Mouse (Mus musculus) midbrain, embryonic 10.5 days (tissue): Measurements from ENCODE around the gene Cald1. TPM values are rescaled to one million over a fixed set of nuclear protein-coding genes. Genes with fewer than 3 reads are reported as not detected.

Experiments
- DNase-seq: peaks from one replicate; pipeline ENCODE4 v3.0.0-alpha.2; 2017; ENCODE audit warnings: low spot score
- H3K27ac ChIP-seq: fragments of 300-500 bp; sonication (generic); replicated peaks from 2 replicates; pipeline ENCODE4 v1.5.1; 2016; ENCODE audit warnings: mild to moderate bottlenecking
- H3K27me3 ChIP-seq: fragments of 300-500 bp; sonication (generic); 2 replicates; pipeline ENCODE4 v1.6.1; 2016; ENCODE audit warnings: low read depth, mild to moderate bottlenecking; ENCODE audit not compliant: poor library complexity, severe bottlenecking
- H3K36me3 ChIP-seq: fragments of 300-500 bp; sonication (generic); 2 replicates; pipeline ENCODE4 v1.6.1; 2016; ENCODE audit warnings: mild to moderate bottlenecking, moderate library complexity
- H3K4me1 ChIP-seq: fragments of 300-500 bp; sonication (generic); 2 replicates; pipeline ENCODE4 v1.6.1; 2016
- H3K4me3 ChIP-seq: fragments of 300-500 bp; sonication (generic); 2 replicates; pipeline ENCODE4 v1.5.1; 2016; ENCODE audit warnings: mild to moderate bottlenecking, moderate library complexity
- H3K9me3 ChIP-seq: fragments of 300-500 bp; sonication (generic); replicated peaks from 2 replicates; pipeline ENCODE4 v1.6.1; 2016; ENCODE audit warnings: mild to moderate bottlenecking
- WGBS: fragments of 180-500 bp; shearing (Covaris S2); methylation state at CpG from one replicate; pipeline ENCODE4 v1.1.7; 2016; 5-methylcytosine and 5-hydroxymethylcytosine counted together
- polyA plus RNA-seq: library from polyadenylated mRNA; unstranded; fragments of >200 nt; fragmentation: Nextera tagmentation; extraction: Ambion mirVana; gene quantifications from 2 replicates; pipeline ENCODE4 v1.2.1, GENCODE M21; 2016

The Cald1 gene
- polyA plus RNA-seq, 1 experiment from 2014 or later: 143 TPM

DNA sequence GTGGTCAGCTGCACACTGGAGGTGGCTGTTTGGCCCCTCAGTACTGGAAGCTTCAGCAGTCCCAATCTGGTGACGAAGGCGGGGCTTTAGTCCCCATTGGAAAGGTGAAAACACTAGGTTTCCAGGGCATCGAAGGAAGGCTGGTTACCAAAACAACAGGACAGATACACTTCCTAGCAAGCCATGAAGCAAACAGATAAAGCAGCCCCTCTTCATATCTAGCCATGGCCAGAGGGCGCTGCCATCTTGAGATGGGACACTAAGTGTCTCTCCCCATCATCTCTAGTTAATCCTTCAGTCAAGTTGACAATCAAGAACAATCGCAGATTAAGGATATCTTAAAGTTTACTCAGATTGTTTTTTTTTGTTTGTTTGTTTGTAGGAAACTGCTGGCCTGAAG, 167.4 kb downstream of the Cald1 start:
- H3K4me3 ChIP-seq: no peak overlapping the region
- H3K27me3 ChIP-seq: no peaks in the 10 kb centered on the region
- no peak overlapping the region for H3K27ac ChIP-seq
- no peaks in the 10 kb centered on the region for H3K9me3 ChIP-seq
- no peaks in the 10 kb centered on the region for H3K4me1 ChIP-seq
- WGBS: 90% methylated on average over 5 of the region's 5 CpGs
- no peak for DNase-seq
- peaks cover 86% of the 10 kb centered on the region for H3K36me3 ChIP-seq

DNA sequence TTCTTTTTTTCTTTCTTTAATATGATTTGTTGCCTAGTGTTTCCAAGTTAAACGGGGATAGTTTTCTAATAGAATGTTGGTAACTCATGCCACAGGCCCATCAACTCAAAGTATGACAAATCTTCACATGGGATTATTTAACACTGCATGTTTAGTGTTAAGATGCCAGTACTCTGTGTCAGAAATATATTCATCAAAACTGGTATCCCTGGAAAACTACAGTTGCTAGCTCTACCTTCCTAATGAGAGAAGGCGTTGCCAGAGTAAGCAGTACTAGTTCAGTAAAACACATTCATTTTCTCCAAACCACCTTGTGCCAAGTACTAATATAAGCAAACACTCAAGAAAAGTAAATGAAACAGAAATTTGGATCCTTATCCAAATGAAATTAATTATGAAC, 171.7 kb downstream of the Cald1 start:
- no peaks in the 10 kb centered on the region for H3K4me1 ChIP-seq
- peaks cover 66% of the 10 kb centered on the region for H3K36me3 ChIP-seq
- no peak for DNase-seq
- 98% methylated on average over 2 of the region's 2 CpGs for WGBS
- H3K4me3 ChIP-seq: no peak overlapping the region
- H3K9me3 ChIP-seq: no peaks in the 10 kb centered on the region
- no peaks in the 10 kb centered on the region for H3K27me3 ChIP-seq
- H3K27ac ChIP-seq: no peak overlapping the region

DNA sequence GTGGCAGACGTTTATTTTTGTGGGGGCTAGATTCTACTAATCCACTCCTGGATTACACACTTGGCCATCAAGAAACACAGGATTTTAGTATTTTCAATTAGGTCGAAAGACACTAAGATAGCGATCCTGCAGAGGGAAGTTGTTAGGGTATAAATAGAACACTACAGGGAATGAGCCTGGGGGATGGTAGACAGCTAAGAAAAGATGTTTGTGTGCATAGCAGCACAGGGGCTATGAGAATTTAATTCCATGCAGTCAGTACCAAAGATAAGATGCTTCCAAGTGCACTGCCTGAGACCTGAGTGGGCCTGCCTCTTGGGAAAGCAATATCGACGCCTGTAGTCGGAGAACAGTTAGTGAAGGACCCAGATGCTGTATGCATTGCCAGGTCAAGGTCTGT, 172.2 kb downstream of the Cald1 start:
- H3K36me3 ChIP-seq: peaks cover 61% of the 10 kb centered on the region
- WGBS: 92% methylated on average over 6 of the region's 6 CpGs
- H3K27me3 ChIP-seq: no peaks in the 10 kb centered on the region
- H3K4me3 ChIP-seq: no peak overlapping the region
- no peaks in the 10 kb centered on the region for H3K9me3 ChIP-seq
- no peaks in the 10 kb centered on the region for H3K4me1 ChIP-seq
- H3K27ac ChIP-seq: no peak overlapping the region
- DNase-seq: no peak

GRCm38 (mm10) chr6:34776396-34776795, 178.1 kb downstream of the Cald1 start:
- H3K36me3 ChIP-seq: peaks cover 16% of the 10 kb centered on the region
- DNase-seq: no peak
- H3K4me3 ChIP-seq: no peak overlapping the region
- H3K4me1 ChIP-seq: peaks cover 11% of the 10 kb centered on the region
- H3K27ac ChIP-seq: no peak overlapping the region
- H3K27me3 ChIP-seq: peaks cover 7% of the 10 kb centered on the region; the same call in 1 of the 2 replicates
- no peaks in the 10 kb centered on the region for H3K9me3 ChIP-seq

DNA sequence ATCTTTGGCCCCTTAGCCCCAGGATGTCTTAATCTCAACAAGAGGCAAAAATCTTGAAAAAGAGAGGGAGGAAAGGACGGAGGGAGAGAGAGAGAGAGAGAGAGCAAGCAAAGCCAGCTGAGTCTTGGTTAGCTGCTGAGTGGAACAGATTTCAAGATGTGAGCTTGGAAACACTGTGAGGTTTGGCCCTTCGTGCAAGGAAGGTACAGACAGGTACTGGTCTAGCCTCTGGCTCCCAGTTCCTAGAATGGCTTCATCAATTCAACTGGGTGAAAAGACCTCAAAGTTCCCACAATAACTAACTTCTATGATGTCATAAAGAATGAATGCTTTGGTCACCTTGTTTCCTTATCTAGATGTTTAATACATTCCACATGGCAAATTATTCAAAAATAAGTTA, 178.8 kb downstream of the Cald1 start:
- 73% methylated on average over 2 of the region's 2 CpGs for WGBS
- H3K27ac ChIP-seq: no peak overlapping the region
- no peak overlapping the region for H3K4me3 ChIP-seq
- no peaks in the 10 kb centered on the region for H3K9me3 ChIP-seq
- peaks cover 10% of the 10 kb centered on the region for H3K36me3 ChIP-seq
- no peak for DNase-seq
- H3K4me1 ChIP-seq: peaks cover 11% of the 10 kb centered on the region
- peaks cover 7% of the 10 kb centered on the region; the same call in 1 of the 2 replicates for H3K27me3 ChIP-seq

DNA sequence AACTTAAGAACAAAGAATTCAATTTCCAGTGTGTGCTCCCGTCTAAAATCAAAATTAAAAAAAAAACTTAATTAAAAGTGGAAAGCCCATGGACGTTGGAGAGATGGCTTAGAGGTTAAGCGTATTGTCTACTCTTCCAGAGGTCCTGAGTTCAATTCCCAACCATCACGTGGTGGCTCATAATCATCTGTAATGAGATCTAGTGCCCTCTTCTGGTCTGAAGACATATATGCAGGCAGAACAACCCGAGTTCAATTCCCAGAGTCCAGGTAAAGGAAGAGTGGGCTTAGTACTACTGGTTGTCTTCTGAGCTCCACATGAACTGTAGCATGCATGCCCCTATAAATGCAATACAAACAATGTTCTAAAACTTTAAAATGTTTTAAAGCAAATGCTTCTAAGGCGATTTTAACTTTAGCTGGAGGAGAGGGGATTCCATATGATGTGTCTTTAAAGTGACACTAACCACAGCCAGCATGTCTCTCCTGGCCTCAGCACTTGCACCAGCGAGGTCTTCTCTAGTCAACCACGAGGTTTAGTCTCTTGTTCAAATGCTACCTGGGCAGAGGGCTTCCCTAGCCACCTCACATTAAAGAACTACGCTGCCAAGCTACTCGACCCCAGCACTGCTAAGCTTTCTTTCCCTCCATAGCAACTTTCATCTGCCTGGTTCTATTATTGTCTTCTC, 179.8 kb downstream of the Cald1 start:
- peaks cover 7% of the 10 kb centered on the region; the same call in 1 of the 2 replicates for H3K27me3 ChIP-seq
- 68% methylated on average over 10 of the region's 10 CpGs for WGBS
- H3K4me3 ChIP-seq: no peak overlapping the region
- peaks cover 3% of the 10 kb centered on the region; the same call in 1 of the 2 replicates for H3K36me3 ChIP-seq
- peaks cover 11% of the 10 kb centered on the region for H3K4me1 ChIP-seq
- no peak for DNase-seq
- no peaks in the 10 kb centered on the region for H3K9me3 ChIP-seq
- H3K27ac ChIP-seq: no peak overlapping the region

DNA sequence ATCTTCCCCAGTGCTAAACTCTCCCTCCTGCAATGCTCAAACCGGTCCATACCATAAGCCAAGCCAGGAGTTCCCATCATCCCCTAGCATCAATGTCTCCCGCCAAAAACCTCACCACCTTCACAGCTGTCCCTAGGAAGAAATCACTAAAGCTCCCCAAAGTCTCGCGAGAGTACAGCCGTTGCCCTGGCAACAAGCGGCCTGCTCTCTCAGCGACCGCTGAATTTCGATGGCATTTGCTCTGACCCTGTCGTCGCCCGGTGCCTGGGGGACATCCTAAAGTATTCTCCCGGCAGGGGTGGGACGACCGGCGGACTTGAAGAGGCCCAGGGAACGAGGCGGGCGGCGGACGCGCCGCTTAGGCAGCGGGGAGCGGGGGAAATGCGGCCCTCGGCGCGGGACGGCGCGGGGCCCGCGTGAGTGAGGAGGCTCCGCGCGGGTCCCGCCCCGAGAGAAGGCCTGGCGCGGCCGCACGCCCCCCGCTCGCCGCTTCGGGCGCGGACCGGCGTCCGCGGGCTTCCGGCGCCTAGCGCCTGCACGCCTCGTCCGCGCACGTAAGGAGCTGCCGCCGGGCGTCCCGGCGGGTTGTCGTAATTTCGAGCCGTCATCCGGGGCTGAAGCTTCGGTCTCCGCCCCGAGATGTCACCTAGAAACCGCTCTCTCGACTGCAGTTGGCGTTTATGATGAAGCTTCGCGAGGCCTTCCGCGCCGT, 182.1 kb downstream of the Cald1 start, which contains the start of gene Agbl3:
Gene Agbl3, plus strand, starts transcription at position 202 of the 712 bp plus-strand sequence.
- H3K36me3 ChIP-seq: no peaks in the 10 kb centered on the region
- peak; percentile 95 for DNase-seq
- peaks cover 7% of the 10 kb centered on the region; the same call in 1 of the 2 replicates for H3K27me3 ChIP-seq
- under 1% methylated on average over 80 of the region's 81 CpGs for WGBS
- no peaks in the 10 kb centered on the region for H3K9me3 ChIP-seq
- H3K27ac ChIP-seq: peak within 1 kb of the TSS; percentile 96
- peaks cover 11% of the 10 kb centered on the region for H3K4me1 ChIP-seq
- peak within 1 kb of the TSS; percentile 71 for H3K4me3 ChIP-seq

DNA sequence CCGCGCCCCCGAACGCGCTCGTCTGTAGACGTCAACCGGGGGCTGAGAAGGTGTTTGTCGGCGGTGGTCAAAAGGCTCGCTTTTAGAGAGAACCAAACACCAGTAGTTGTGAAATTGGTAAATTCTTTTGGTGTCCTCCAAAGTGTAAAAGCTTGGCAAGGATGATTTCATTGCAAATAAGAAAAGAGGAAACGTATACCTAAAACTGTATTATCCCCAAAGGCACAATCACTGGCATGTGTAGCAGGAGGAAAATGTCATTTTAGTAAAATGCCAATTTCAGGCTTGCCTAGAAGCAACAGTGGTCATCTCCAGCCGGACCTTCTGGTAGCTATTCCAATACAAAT, 182.6 kb downstream of the Cald1 start:
- no peak for DNase-seq
- H3K27ac ChIP-seq: peak overlapping the region; percentile 96
- 9% methylated on average over 13 of the region's 13 CpGs for WGBS

DNA sequence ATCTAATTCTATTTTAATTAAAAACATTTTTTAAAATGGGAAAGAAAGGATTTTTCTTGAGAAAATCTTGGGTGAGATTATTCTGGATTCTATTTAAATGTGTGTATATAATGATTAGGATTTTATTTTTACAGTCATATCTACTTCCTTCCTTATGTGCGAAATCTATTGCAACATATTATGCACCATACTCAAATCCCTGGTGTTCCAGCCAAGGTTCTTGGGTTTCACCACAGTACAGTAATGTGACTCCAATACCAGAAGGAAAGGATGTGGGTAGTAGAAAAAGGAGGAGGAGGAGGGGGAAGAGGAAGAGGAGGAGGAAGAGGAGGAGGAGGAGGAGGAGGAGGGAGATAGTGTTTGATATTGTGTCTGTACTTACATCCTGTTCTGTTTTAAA, 184.2 kb downstream of the Cald1 start:
- H3K9me3 ChIP-seq: no peaks in the 10 kb centered on the region
- peaks cover 7% of the 10 kb centered on the region; the same call in 1 of the 2 replicates for H3K27me3 ChIP-seq
- WGBS: 97% methylated on average over 1 of the region's 1 CpGs
- peaks cover 11% of the 10 kb centered on the region for H3K4me1 ChIP-seq
- DNase-seq: no peak
- H3K36me3 ChIP-seq: 0 out of 2 replicates have a peak, but pooled peaks cover 3% of the 10 kb centered on the region
- no peak overlapping the region for H3K4me3 ChIP-seq
- no peak overlapping the region for H3K27ac ChIP-seq

More for the DNA sequence above, 182.6 kb downstream of the Cald1 start:
- peak overlapping the region; percentile 71 for H3K4me3 ChIP-seq
- peaks cover 11% of the 10 kb centered on the region for H3K4me1 ChIP-seq
- H3K27me3 ChIP-seq: peaks cover 7% of the 10 kb centered on the region; the same call in 1 of the 2 replicates
- 0 out of 2 replicates have a peak, but pooled peaks cover 3% of the 10 kb centered on the region for H3K36me3 ChIP-seq
- H3K9me3 ChIP-seq: no peaks in the 10 kb centered on the region

- H3K27me3 ChIP-seq: no peaks in the 10 kb centered on the region
- no peak overlapping the region for H3K27ac ChIP-seq
- no peaks in the 10 kb centered on the region for H3K9me3 ChIP-seq
- H3K4me3 ChIP-seq: no peak overlapping the region
- no peaks in the 10 kb centered on the region for H3K36me3 ChIP-seq
- DNase-seq: no peak
- 88% methylated on average over 3 of the region's 3 CpGs for WGBS
- no peaks in the 10 kb centered on the region for H3K4me1 ChIP-seq
Measured at GRCm38 (mm10) chr6:34796881-34797280, 198.6 kb downstream of the Cald1 start.

- 82% methylated on average over 3 of the region's 3 CpGs for WGBS
- no peak overlapping the region for H3K4me3 ChIP-seq
- no peaks in the 10 kb centered on the region for H3K36me3 ChIP-seq
- DNase-seq: no peak
- no peak overlapping the region for H3K27ac ChIP-seq
- H3K4me1 ChIP-seq: no peaks in the 10 kb centered on the region
- H3K27me3 ChIP-seq: no peaks in the 10 kb centered on the region
- no peaks in the 10 kb centered on the region for H3K9me3 ChIP-seq
Measured at GRCm38 (mm10) chr6:34797887-34798286, 199.6 kb downstream of the Cald1 start.

DNA sequence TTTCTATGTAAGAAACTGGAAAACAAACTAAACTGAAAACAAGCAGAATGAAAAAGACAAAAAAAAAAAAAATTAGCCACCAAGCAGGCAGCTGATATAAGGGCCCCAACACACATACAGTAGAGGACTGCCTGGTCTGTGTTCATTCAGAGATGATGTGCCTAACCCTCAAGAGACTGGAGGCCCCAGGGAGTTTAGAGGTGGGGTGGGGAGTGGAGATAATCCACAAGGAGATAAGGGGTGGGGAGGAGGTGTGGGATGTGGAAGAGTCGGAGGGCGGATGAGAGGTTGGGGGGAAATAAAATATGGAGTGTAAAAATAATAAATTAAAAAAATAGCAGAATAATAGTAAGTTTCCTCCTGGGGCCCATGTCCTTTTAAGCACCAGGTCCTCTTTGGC, 207.3 kb downstream of the Cald1 start:
- no peaks in the 10 kb centered on the region for H3K4me1 ChIP-seq
- no peak for DNase-seq
- no peaks in the 10 kb centered on the region for H3K27me3 ChIP-seq
- WGBS: 88% methylated on average over 2 of the region's 2 CpGs
- no peak overlapping the region for H3K4me3 ChIP-seq
- no peaks in the 10 kb centered on the region for H3K9me3 ChIP-seq
- H3K36me3 ChIP-seq: no peaks in the 10 kb centered on the region
- H3K27ac ChIP-seq: no peak overlapping the region

GRCm38 (mm10) chr6:34810651-34811050, 212.4 kb downstream of the Cald1 start:
- no peak overlapping the region for H3K27ac ChIP-seq
- H3K4me3 ChIP-seq: no peak overlapping the region
- H3K36me3 ChIP-seq: no peaks in the 10 kb centered on the region
- 95% methylated on average over 4 of the region's 4 CpGs for WGBS
- H3K27me3 ChIP-seq: no peaks in the 10 kb centered on the region
- DNase-seq: no peak
- H3K9me3 ChIP-seq: no peaks in the 10 kb centered on the region
- no peaks in the 10 kb centered on the region for H3K4me1 ChIP-seq
